Mouse (Mus musculus): ENCODE data around the gene Notch3.

DNA sequence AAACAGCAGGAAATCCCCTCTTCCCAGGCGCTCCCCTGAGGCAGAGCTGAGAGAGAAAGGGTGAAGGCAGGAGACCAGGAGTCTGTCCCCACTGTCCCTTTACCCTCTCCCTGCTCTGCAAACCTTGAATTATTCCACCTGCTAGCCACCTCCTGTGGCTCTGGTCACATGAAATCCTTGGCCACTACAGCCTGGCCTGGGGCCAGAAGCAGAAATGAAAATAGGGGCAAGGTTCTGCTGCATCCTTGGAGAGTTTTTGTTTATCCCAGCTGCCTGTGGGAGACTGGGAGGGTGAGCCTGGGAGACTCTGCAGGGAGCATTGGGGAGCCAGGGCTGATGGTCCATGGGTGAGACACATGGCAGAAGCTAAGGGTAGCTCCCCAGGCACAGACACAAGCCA lies 69.0 kb downstream of the Notch3 start:
- no peak for TF ChIP-seq CTCF (conservative IDR thresholded peaks at IDR 0.05; ENCODE audit: low read length)
- TF ChIP-seq POU5F1 (IDR thresholded peaks at IDR 0.05; ENCODE audit: borderline replicate concordance, low read length), result no peak
